Mouse (Mus musculus): ENCODE results near the gene Pcsk7.

Gene Pcsk7

GRCm38 (mm10) chr9:45961855-45962254, 55.6 kb downstream of the Pcsk7 start:
- peak; percentile 34 to 61 for DNase-seq (ENCODE audit: low spot score in 2 of 2)

- no peak for DNase-seq (ENCODE audit: low spot score in 2 of 2)
Observed at GRCm38 (mm10) chr9:45963577-45963976, 57.3 kb downstream of the Pcsk7 start.

GRCm38 (mm10) chr9:45976884-45977283, 70.6 kb downstream of the Pcsk7 start:
- DNase-seq (ENCODE audit: low spot score in 2 of 2), result no peak

Data from heart, adult 9 months (tissue).